Mouse (Mus musculus): ENCODE data around the gene Gm11444. TPM values are rescaled to one million over a fixed set of nuclear protein-coding genes. Genes with fewer than 3 reads are reported as not detected.
A peak's percentile ranks its signal among the peaks of the same experiment; 100 is the strongest.

Gene Gm11444
- polyA plus RNA-seq, 1 experiment from 2014 or later, result not detected

DNA sequence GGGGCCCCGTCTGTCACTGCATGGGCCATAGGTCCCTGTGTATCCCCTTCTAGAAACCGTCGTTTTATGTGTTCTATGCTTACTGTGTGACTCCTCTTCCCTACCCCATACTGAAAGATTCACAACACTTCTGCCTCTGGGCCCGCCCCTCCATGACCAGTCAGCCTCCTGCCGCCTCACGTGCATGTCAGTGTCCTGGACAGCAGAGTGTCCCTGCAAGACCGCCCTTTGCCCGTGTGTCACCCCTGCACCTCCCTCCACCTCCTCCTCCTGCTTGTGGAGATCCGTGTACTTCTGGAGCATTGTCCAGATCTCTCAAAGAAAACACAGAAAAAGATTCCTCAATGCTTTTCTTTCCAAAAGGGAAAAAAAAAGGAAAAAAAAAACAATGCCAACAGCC is 28.5 kb downstream of the Gm11444 start:
- Histone ChIP-seq H3K36me3 (no peaks in the 10 kb centered on the region), H3K4me2 (no peak overlapping the region), H3K4me1 (peaks cover 56% of the 10 kb centered on the region), H3K9me3 (no peaks in the 10 kb centered on the region), H3K27me3 (no peaks in the 10 kb centered on the region; the same call in 1 of the 2 replicates), H3K27ac (no peak overlapping the region), H3K9ac (no peak overlapping the region), H3K4me3 (no peak overlapping the region)
- 65% methylated on average over 9 of the region's 9 CpGs for WGBS
- ATAC-seq (ENCODE audit: borderline replicate concordance, extremely low read depth, low FRiP score, low TSS enrichment), result no peak

DNA sequence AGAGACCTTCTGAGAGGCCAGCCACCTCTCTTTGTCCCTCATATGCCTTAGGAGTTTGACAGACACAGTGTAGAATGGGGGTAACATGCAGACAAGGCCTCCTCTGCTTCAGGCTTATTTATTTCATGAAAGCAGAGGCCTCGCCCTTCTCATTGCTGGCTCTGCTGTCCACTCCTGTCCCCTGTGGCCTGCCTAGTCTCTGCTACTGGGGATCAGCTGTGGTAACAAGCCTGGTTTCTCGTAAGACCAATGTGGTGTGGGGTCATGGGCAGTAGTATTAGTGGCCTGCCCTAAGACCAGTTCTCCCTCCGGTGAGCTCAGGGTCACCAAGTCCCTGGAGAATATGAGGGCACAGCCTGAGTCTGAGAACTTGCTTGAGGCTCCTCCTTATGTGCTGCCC is 29.2 kb downstream of the Gm11444 start:
- 71% methylated on average over 3 of the region's 3 CpGs for WGBS
- Histone ChIP-seq H3K36me3 (no peaks in the 10 kb centered on the region), H3K9me3 (no peaks in the 10 kb centered on the region), H3K4me1 (peaks cover 49% of the 10 kb centered on the region), H3K27me3 (no peaks in the 10 kb centered on the region), H3K4me2 (no peak overlapping the region), H3K27ac (no peak overlapping the region), H3K4me3 (no peak overlapping the region), H3K9ac (no peak overlapping the region)
- ATAC-seq (ENCODE audit: borderline replicate concordance, extremely low read depth, low FRiP score, low TSS enrichment), result no peak

DNA sequence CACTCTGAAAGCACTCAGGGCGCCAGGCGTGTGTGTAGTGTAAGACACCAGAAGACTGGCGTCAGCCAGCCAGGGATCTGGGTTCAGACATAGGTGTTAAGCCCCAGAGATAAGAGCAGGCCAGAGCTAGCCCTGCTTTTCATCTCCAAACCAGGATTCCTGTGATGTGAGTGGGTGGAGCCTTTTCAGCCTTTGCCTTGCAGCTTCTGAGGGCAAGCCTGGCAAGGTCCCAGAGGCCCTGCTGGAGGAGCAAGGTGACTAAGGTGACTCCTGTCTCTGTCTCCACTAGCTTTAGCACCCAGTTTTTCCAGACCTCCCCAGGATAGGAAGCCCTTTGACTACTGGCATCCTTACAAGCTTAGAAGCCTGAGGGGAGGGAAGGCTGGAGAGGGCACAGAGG is 31.7 kb downstream of the Gm11444 start:
- H3K4me2 ChIP-seq, result no peak overlapping the region
- H3K9me3 ChIP-seq, result no peaks in the 10 kb centered on the region
- H3K4me3 ChIP-seq, result no peak overlapping the region
- H3K27ac ChIP-seq, result no peak overlapping the region
- no peak for ATAC-seq (ENCODE audit: borderline replicate concordance, extremely low read depth, low FRiP score, low TSS enrichment)
- WGBS, result 66% methylated on average over 3 of the region's 3 CpGs
- H3K4me1 ChIP-seq, result peaks cover 52% of the 10 kb centered on the region
- H3K36me3 ChIP-seq, result no peaks in the 10 kb centered on the region
- no peaks in the 10 kb centered on the region for H3K27me3 ChIP-seq
- peak overlapping the region; percentile 5; the same call in 1 of the 2 replicates for H3K9ac ChIP-seq

DNA sequence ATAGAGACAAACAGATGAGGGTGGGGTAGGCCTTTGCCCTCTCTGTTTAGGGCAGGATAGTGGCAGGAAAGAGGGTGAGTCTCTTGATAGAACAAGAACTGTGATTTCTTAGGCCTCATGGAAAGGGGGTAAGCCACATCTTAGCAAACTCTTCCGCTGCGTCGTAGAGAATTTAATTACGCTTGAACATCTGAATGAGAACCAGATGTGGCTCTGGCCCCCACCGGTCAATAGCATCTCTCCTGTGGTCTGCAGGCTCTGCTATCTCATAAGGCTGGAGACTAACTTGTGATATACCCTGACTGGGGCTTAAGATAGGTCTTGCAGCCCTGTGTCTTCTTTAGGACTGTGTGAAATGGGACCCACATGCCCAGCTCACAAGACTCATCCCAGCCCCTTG is 33.7 kb downstream of the Gm11444 start:
- H3K36me3 ChIP-seq, result no peaks in the 10 kb centered on the region
- H3K27me3 ChIP-seq, result no peaks in the 10 kb centered on the region
- H3K4me3 ChIP-seq, result no peak overlapping the region
- no peaks in the 10 kb centered on the region for H3K9me3 ChIP-seq
- WGBS, result 70% methylated on average over 5 of the region's 5 CpGs
- H3K4me1 ChIP-seq, result peaks cover 45% of the 10 kb centered on the region
- H3K27ac ChIP-seq, result no peak overlapping the region
- ATAC-seq (ENCODE audit: borderline replicate concordance, extremely low read depth, low FRiP score, low TSS enrichment), result no peak
- H3K9ac ChIP-seq, result no peak overlapping the region
- no peak overlapping the region for H3K4me2 ChIP-seq

DNA sequence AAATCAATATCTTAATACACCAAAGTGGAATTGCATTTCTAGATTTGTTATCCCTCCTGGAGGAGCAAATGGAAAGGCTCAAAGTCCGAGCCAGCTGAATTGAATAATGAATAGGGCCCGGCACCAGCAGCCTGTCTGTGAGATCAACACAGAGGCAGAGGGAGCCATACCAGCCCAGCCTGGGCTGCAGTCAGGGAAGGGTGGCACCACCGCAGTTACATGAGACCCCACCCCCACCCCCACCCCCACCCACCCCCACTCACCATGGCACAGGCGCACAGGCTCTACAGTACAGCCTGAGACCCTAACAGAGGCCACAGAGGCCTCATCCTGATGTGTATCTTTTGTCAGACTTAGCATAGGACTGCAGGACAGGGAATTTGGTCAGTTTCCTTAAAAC is 35.5 kb downstream of the Gm11444 start:
- no peaks in the 10 kb centered on the region for H3K9me3 ChIP-seq
- peaks cover 44% of the 10 kb centered on the region for H3K4me1 ChIP-seq
- ATAC-seq (ENCODE audit: borderline replicate concordance, extremely low read depth, low FRiP score, low TSS enrichment), result no peak
- no peak overlapping the region for H3K4me3 ChIP-seq
- H3K27ac ChIP-seq, result peak overlapping the region; percentile 4; the same call in 1 of the 2 replicates
- H3K27me3 ChIP-seq, result no peaks in the 10 kb centered on the region
- H3K4me2 ChIP-seq, result no peak overlapping the region
- no peak overlapping the region for H3K9ac ChIP-seq
- H3K36me3 ChIP-seq, result no peaks in the 10 kb centered on the region
- WGBS, result 32% methylated on average over 4 of the region's 4 CpGs

DNA sequence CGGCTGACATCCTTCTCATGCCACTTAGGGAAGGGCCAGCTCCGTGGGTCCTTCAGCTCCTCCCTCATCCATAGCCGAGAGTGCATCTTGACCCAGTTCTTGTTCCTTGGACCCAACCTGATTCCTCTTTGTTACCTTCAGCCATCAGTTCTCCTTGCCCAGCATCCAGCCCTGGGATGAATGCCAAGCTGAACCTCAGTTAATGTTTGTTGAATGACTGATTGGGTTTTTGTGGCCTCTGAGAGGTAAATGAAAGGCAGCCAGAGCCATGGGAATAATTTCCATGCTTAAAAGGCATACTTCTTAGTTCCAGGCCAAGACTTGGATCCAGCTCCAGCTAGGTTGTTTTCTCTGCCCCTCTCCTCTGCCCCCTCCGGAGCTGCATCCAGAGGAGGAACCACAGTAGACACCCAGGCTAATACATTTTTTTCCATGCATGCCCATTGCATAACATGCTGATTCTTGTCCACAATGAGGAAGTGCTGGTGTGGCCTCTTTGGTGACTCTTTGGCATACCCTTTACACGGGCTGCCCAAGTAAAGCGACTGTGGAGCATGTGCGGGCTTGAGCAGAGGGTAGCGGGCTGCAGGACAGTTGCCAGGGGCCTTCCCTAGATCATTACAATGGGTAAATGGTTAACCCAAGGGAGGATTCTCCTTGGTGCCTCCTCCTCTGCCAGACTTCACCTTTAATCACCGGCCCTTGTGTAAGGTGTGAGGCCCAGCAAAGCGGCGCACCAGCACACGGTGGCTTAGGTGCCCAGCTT is 37.7 kb downstream of the Gm11444 start:
- H3K4me1 ChIP-seq, result peaks cover 39% of the 10 kb centered on the region
- 78% methylated on average over 12 of the region's 12 CpGs for WGBS
- no peak overlapping the region for H3K9ac ChIP-seq
- no peaks in the 10 kb centered on the region for H3K27me3 ChIP-seq
- H3K4me3 ChIP-seq, result no peak overlapping the region
- no peaks in the 10 kb centered on the region for H3K9me3 ChIP-seq
- H3K4me2 ChIP-seq, result no peak overlapping the region
- no peak overlapping the region for H3K27ac ChIP-seq
- no peaks in the 10 kb centered on the region for H3K36me3 ChIP-seq
- no peak for ATAC-seq (ENCODE audit: borderline replicate concordance, extremely low read depth, low FRiP score, low TSS enrichment)

DNA sequence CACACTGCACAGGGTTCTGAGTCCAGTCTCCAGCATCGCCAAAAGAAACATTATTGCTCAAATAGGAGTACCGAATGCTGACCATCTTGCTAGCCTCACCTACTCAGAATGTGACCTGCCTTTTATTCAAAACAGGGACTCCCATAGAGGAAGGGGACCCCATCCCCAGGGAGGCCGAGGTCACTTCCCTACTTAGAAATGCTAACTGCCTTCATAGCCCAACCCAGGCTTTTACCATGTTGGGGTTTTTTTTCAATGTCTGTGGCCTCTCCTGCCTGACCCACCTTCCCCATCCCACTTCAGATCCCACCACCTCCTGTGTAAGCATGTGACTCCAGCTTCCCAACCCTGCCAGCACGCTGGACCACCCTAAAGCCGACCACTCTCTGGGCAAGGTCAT is 38.5 kb downstream of the Gm11444 start:
- no peaks in the 10 kb centered on the region for H3K27me3 ChIP-seq
- H3K4me3 ChIP-seq, result no peak overlapping the region

GRCm38 (mm10) chr11:85811229-85811628 is 38.9 kb downstream of the Gm11444 start:
- 52% methylated on average over 4 of the region's 4 CpGs for WGBS
- Histone ChIP-seq H3K36me3 (no peaks in the 10 kb centered on the region), H3K4me2 (no peak overlapping the region), H3K4me1 (peaks cover 45% of the 10 kb centered on the region), H3K9ac (no peak overlapping the region), H3K4me3 (no peak overlapping the region), H3K9me3 (no peaks in the 10 kb centered on the region), H3K27me3 (no peaks in the 10 kb centered on the region), H3K27ac (0 out of 2 replicates have a peak overlapping the region, but pooled peaks have one; percentile 9)
- ATAC-seq (ENCODE audit: borderline replicate concordance, extremely low read depth, low FRiP score, low TSS enrichment), result no peak

More for the DNA sequence above, 38.5 kb downstream of the Gm11444 start:
- no peak overlapping the region for H3K9ac ChIP-seq
- no peaks in the 10 kb centered on the region for H3K36me3 ChIP-seq
- WGBS, result 90% methylated on average over 5 of the region's 5 CpGs
- no peak overlapping the region for H3K27ac ChIP-seq
- H3K4me1 ChIP-seq, result peaks cover 44% of the 10 kb centered on the region
- ATAC-seq (ENCODE audit: borderline replicate concordance, extremely low read depth, low FRiP score, low TSS enrichment), result no peak
- H3K9me3 ChIP-seq, result no peaks in the 10 kb centered on the region
- H3K4me2 ChIP-seq, result no peak overlapping the region

DNA sequence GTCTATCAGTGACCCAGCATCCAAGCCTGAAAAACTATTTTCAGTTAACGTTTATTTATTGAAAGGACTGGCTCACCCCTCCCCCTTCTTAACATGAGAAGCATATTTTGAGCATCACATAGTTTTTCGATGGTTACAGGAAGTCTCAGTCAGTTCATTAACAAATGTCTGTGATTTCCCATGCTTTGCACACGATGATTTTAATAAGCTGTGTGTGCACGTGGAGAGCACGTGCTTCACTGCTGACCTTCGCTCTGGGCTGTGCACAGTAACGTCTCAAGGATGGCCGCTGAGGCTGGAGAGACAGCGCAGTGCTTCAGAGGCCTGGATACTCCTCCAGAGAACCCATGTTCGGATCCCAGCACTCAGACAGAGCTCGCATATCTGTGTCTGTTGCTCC is 42.8 kb downstream of the Gm11444 start:
- H3K9ac ChIP-seq, result no peak overlapping the region
- H3K4me3 ChIP-seq, result no peak overlapping the region
- no peak for ATAC-seq (ENCODE audit: borderline replicate concordance, extremely low read depth, low FRiP score, low TSS enrichment)
- WGBS, result 46% methylated on average over 11 of the region's 11 CpGs
- peak overlapping the region; percentile 42 for H3K27ac ChIP-seq
- H3K4me1 ChIP-seq, result peaks cover 26% of the 10 kb centered on the region
- H3K9me3 ChIP-seq, result no peaks in the 10 kb centered on the region
- H3K4me2 ChIP-seq, result no peak overlapping the region
- H3K27me3 ChIP-seq, result no peaks in the 10 kb centered on the region
- no peaks in the 10 kb centered on the region for H3K36me3 ChIP-seq

DNA sequence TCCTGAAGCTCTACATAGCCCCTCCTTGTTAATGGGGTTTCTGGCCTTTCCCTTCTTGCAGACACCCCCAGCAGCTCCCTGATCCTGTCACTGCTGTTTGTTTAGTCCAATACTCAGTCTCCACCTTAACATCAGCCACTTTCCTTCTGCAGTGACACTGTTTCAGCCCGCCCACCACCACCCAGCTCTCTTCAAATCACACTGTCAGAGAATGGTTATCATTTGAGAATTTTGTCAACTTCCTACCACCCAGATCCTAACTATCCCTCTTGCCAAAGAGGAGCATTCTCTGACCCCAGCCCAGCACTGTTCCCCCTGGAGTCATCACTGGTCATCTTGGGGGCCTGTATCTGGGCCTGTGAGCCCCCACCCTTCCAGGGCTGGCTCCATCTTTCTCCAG is 44.4 kb downstream of the Gm11444 start:
- H3K4me2 ChIP-seq, result no peak overlapping the region
- H3K9me3 ChIP-seq, result no peaks in the 10 kb centered on the region
- H3K4me1 ChIP-seq, result peaks cover 29% of the 10 kb centered on the region
- whole genome bisulfite sequencing, result 58% methylated on average over 1 of the region's 1 CpGs
- H3K27ac ChIP-seq, result 0 out of 2 replicates have a peak overlapping the region, but pooled peaks have one; percentile 41
- ATAC-seq (ENCODE audit: borderline replicate concordance, extremely low read depth, low FRiP score, low TSS enrichment), result no peak
- no peaks in the 10 kb centered on the region for H3K27me3 ChIP-seq
- H3K36me3 ChIP-seq, result no peaks in the 10 kb centered on the region
- H3K9ac ChIP-seq, result no peak overlapping the region
- no peak overlapping the region for H3K4me3 ChIP-seq

DNA sequence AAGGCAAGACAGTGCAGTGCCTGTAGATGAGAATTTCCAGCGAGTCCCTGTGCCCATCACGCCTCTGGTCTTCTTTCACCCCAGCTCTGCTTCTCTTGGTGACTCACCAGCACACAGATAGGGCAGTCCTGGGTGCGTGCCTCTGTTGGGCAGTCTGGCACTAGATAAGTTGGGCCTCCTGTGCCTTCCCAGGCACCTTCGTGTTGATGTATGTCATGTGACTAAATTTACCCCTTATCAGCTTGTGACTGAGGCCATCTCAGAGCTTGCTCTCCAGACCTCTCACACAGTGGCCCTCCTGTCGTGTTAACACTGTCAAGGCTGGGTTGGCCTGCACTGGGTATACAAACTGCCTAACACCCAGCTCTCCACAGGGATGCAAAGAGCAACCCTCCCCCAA is 46.1 kb downstream of the Gm11444 start:
- peak; percentile 52; the same call in 1 of the 2 replicates for ATAC-seq (ENCODE audit: borderline replicate concordance, extremely low read depth, low FRiP score, low TSS enrichment)
- peaks cover 45% of the 10 kb centered on the region for H3K4me1 ChIP-seq
- no peaks in the 10 kb centered on the region for H3K36me3 ChIP-seq
- H3K9ac ChIP-seq, result no peak overlapping the region
- no peaks in the 10 kb centered on the region for H3K27me3 ChIP-seq
- no peak overlapping the region for H3K27ac ChIP-seq
- no peak overlapping the region for H3K4me2 ChIP-seq
- 52% methylated on average over 5 of the region's 5 CpGs for WGBS
- H3K4me3 ChIP-seq, result no peak overlapping the region
- no peaks in the 10 kb centered on the region for H3K9me3 ChIP-seq

GRCm38 (mm10) chr11:85800380-85800779 is 49.8 kb downstream of the Gm11444 start:
- Histone ChIP-seq H3K36me3 (no peaks in the 10 kb centered on the region), H3K9me3 (no peaks in the 10 kb centered on the region), H3K4me2 (no peak overlapping the region), H3K9ac (no peak overlapping the region), H3K4me3 (no peak overlapping the region), H3K27ac (0 out of 2 replicates have a peak overlapping the region, but pooled peaks have one; percentile 20), H3K27me3 (no peaks in the 10 kb centered on the region), H3K4me1 (peaks cover 27% of the 10 kb centered on the region)
- ATAC-seq (ENCODE audit: borderline replicate concordance, extremely low read depth, low FRiP score, low TSS enrichment), result no peak
- WGBS, result 43% methylated on average over 11 of the region's 11 CpGs
